Mouse (Mus musculus) hindbrain, embryonic 16.5 days (tissue): ENCODE measurements around the gene Klc4. TPM values are rescaled to one million over a fixed set of nuclear protein-coding genes. Genes with fewer than 3 reads are reported as not detected.

ENCODE experiments used
- ATAC-seq: fragments of 200-750 bp; cut with Nextera tagmentation; 2 replicates; pipeline ENCODE4 v1.8.0; 2017; ENCODE audit warnings: moderate TSS enrichment, moderate library complexity
- H3K27ac ChIP-seq: fragments of 300-500 bp; sonication (generic); 2 replicates; pipeline ENCODE4 v1.5.1; 2014; ENCODE audit warnings: low read depth, mild to moderate bottlenecking, control low read depth, low read length, moderate library complexity
- H3K27me3 ChIP-seq: fragments of 300-500 bp; sonication (generic); replicated peaks from 2 replicates; pipeline ENCODE4 v1.6.1; 2014; ENCODE audit warnings: low read length; ENCODE audit not compliant: control insufficient read depth, insufficient read depth
- H3K36me3 ChIP-seq: fragments of 300-500 bp; sonication (generic); 2 replicates; pipeline ENCODE4 v1.6.1; 2014; ENCODE audit warnings: mild to moderate bottlenecking, low read length, moderate library complexity, mixed read lengths; ENCODE audit not compliant: control insufficient read depth, insufficient read depth
- H3K4me1 ChIP-seq: fragments of 300-500 bp; sonication (generic); 2 replicates; pipeline ENCODE4 v1.6.1; 2014; ENCODE audit warnings: low read depth, low read length; ENCODE audit not compliant: control insufficient read depth, insufficient read depth
- H3K4me2 ChIP-seq: fragments of 300-500 bp; sonication (generic); 2 replicates; pipeline ENCODE4 v1.6.1; 2014; ENCODE audit warnings: mild to moderate bottlenecking, low read length, control low read depth, moderate library complexity
- H3K4me3 ChIP-seq: fragments of 300-500 bp; sonication (generic); 2 replicates; pipeline ENCODE4 v1.5.1; 2014; ENCODE audit warnings: mild to moderate bottlenecking, low read length, control low read depth, moderate library complexity
- H3K9ac ChIP-seq: fragments of 300-500 bp; sonication (generic); 2 replicates; pipeline ENCODE4 v1.6.1; 2014; ENCODE audit warnings: low read depth, mild to moderate bottlenecking, control low read depth, low read length, moderate library complexity
- H3K9me3 ChIP-seq: fragments of 300-500 bp; sonication (generic); 2 replicates; pipeline ENCODE4 v1.6.1; 2014; ENCODE audit warnings: mild to moderate bottlenecking, low read length, moderate library complexity; ENCODE audit not compliant: control insufficient read depth
- WGBS: fragments of 180-500 bp; shearing (Covaris S2); extraction: QIAGEN DNeasy Blood & Tissue Kit; methylation state at CpG from one replicate; pipeline ENCODE4 v1.1.7; 2014; 5-methylcytosine and 5-hydroxymethylcytosine counted together
- polyA plus RNA-seq: library from polyadenylated mRNA; unstranded; fragments of >200 nt; fragmentation: Nextera tagmentation; extraction: Ambion mirVana; gene quantifications from 2 replicates; pipeline ENCODE4 v1.2.1, GENCODE M21; 2015

Gene Klc4
- polyA plus RNA-seq, 1 experiment from 2014 or later = 32.3 TPM

DNA sequence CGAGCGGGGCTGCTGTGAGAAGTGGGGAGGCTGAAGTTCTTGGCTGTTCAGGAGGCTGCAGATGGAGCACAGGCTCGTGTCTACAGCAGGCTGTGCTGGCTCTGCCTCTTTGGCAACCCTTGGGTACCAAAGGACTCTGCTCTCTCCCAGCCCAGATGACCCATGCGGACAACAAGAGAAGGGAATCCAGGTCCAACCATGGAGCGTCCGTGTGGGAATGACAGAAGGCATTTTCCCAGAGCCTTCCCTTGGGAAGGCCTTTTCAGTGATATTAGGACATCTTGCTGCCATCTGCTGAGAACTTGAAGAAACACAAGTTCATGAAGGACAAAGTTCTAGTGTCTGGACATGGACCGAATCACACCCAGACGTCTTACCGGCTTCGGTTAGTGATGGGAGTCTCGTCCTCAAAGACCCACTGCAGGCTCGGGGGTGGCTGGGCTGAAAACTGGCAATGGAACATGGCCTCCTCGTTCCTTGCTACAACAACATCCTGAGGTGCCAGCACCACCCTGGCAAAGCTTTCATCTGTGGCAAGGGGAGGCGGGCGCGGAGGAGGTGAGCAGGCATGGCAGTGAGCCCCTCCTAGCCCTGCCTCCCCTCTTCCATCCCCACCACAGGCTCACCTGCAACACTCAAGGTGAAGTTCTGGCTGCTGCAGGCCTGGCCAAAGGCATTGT lies 56.0 kb downstream of the Klc4 start:
- WGBS = 87% methylated on average over 16 of the region's 16 CpGs
- no peaks in the 10 kb centered on the region for H3K9me3 ChIP-seq
- H3K4me1 ChIP-seq = peaks cover 4% of the 10 kb centered on the region
- no peak overlapping the region for H3K9ac ChIP-seq
- H3K4me2 ChIP-seq = no peak overlapping the region
- peaks cover 18% of the 10 kb centered on the region for H3K36me3 ChIP-seq
- no peak for ATAC-seq
- H3K4me3 ChIP-seq = no peak overlapping the region
- H3K27me3 ChIP-seq = no peaks in the 10 kb centered on the region
- H3K27ac ChIP-seq = no peak overlapping the region

DNA sequence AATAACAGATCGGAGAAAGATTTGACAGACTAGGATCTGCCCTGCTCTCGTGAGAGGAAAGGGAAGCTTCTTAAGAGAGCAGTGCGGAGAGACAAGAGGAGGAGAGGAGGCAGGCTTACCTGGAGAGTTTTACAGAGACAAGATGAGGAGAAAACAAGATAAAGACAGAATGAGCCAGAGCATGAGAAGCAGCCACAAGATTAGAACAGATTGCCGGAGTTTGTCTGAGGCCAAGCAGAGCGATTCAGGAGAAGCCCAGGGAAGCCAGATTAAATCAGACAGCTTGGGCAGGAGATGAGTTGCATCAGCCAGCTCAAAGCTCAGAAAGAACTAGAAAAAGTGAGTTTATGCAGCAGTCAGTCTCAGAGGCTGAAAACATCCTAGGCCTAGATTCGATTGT lies 56.9 kb downstream of the Klc4 start:
- H3K9me3 ChIP-seq = no peaks in the 10 kb centered on the region
- no peak overlapping the region for H3K27ac ChIP-seq
- H3K27me3 ChIP-seq = no peaks in the 10 kb centered on the region
- H3K4me3 ChIP-seq = no peak overlapping the region
- peaks cover 18% of the 10 kb centered on the region for H3K36me3 ChIP-seq
- no peak overlapping the region for H3K9ac ChIP-seq
- no peak for ATAC-seq
- H3K4me2 ChIP-seq = no peak overlapping the region
- peaks cover 4% of the 10 kb centered on the region for H3K4me1 ChIP-seq
- WGBS = 95% methylated on average over 6 of the region's 6 CpGs

- Histone ChIP-seq H3K27ac (no peak overlapping the region), H3K4me1 (peaks cover 3% of the 10 kb centered on the region), H3K9ac (no peak overlapping the region), H3K4me2 (no peak overlapping the region), H3K36me3 (peaks cover 18% of the 10 kb centered on the region), H3K27me3 (no peaks in the 10 kb centered on the region), H3K4me3 (no peak overlapping the region), H3K9me3 (no peaks in the 10 kb centered on the region)
- no peak for ATAC-seq
- WGBS = 82% methylated on average over 9 of the region's 9 CpGs
Observed at GRCm38 (mm10) chr17:46588173-46588572, 57.6 kb downstream of the Klc4 start.

GRCm38 (mm10) chr17:46586327-46586726 lies 59.5 kb downstream of the Klc4 start:
- Histone ChIP-seq H3K27me3 (no peaks in the 10 kb centered on the region), H3K27ac (no peak overlapping the region), H3K36me3 (peaks cover 18% of the 10 kb centered on the region), H3K4me2 (no peak overlapping the region), H3K9me3 (no peaks in the 10 kb centered on the region), H3K4me3 (no peak overlapping the region), H3K4me1 (no peaks in the 10 kb centered on the region), H3K9ac (no peak overlapping the region)
- no peak for ATAC-seq
- 93% methylated on average over 8 of the region's 8 CpGs for WGBS

Other genes with a start within 250 kb of the Klc4 start
- 3.3 and 3.6 TPM in 2 replicates for gene Crip3, start 217.1 kb downstream of the Klc4 start, polyA plus RNA-seq
- not detected in 2 replicates for gene Slc22a7, start 207.6 kb downstream of the Klc4 start, polyA plus RNA-seq
- 5.1 and 5.5 TPM in 2 replicates for gene Ttbk1, start 158.3 kb downstream of the Klc4 start, polyA plus RNA-seq
- gene Dnph1, start 149.3 kb downstream of the Klc4 start, polyA plus RNA-seq = 18.7 and 19.0 TPM in 2 replicates
- 19.7 and 25.1 TPM in 2 replicates for gene Cul9, start 99.6 kb downstream of the Klc4 start, polyA plus RNA-seq
- 3.5 and 3.6 TPM in 2 replicates for gene Srf, start 89.8 kb downstream of the Klc4 start, polyA plus RNA-seq
- gene Ptk7, start 16.5 kb downstream of the Klc4 start, polyA plus RNA-seq = 25.9 and 36.1 TPM in 2 replicates
- 64.5 and 73.7 TPM in 2 replicates for gene Mrpl2, start 207 bp upstream of the Klc4 start, polyA plus RNA-seq
- 39.9 and 45.4 TPM in 2 replicates for gene Cul7, start 4.3 kb upstream of the Klc4 start, polyA plus RNA-seq
- gene Rrp36, start 28.3 kb upstream of the Klc4 start, polyA plus RNA-seq = 51.4 and 54.8 TPM in 2 replicates
- 317 and 353 TPM in 2 replicates for gene Mea1, start 32.8 kb upstream of the Klc4 start, polyA plus RNA-seq
- gene Klhdc3, start 34.9 kb upstream of the Klc4 start, polyA plus RNA-seq = 176 and 179 TPM in 2 replicates
- 102 and 112 TPM in 2 replicates for gene Ppp2r5d, start 59.1 kb upstream of the Klc4 start, polyA plus RNA-seq
- 23.0 and 25.7 TPM in 2 replicates for gene Pex6, start 65.4 kb upstream of the Klc4 start, polyA plus RNA-seq
- 1.1 and 1.7 TPM in 2 replicates for gene Gnmt, start 83.1 kb upstream of the Klc4 start, polyA plus RNA-seq
- 71.4 and 78.0 TPM in 2 replicates for gene Cnpy3, start 106.2 kb upstream of the Klc4 start, polyA plus RNA-seq
- 0.16 TPM in 1 of 2 replicates, not detected in the other for gene Ptcra, start 117.7 kb upstream of the Klc4 start, polyA plus RNA-seq
- 49.8 and 57.2 TPM in 2 replicates for gene 2310039H08Rik, start 126.6 kb upstream of the Klc4 start, polyA plus RNA-seq
- 75.5 and 80.4 TPM in 2 replicates for gene Rpl7l1, start 136.7 kb upstream of the Klc4 start, polyA plus RNA-seq
- gene Bicral, start 212.5 kb upstream of the Klc4 start, polyA plus RNA-seq = 6.0 and 6.2 TPM in 2 replicates
- gene Tbcc, start 244.7 kb upstream of the Klc4 start, polyA plus RNA-seq = 52.6 and 53.6 TPM in 2 replicates